Comparison of ENCODE assay signal across 21 mouse cellular contexts in genomic region chr7:138489471-138489870, GRCm38 (mm10).
"Had no signal": no experiment of that assay in that cellular context is flagged by ENCODE, and none has a peak within 500 bp of the region (broad histone marks: within the 10 kb centered on the region; RNA-seq: fewer than 3 reads in every experiment).

No protein-coding gene starts in this region.

- DNase-seq: heart, postnatal 10 days; heart, postnatal 14 days; heart, postnatal 36 days; heart, postnatal 4 days; kidney, adult 11 months; kidney, adult 18-20 months; kidney, adult 2 months; kidney, adult 8-10 months; kidney, adult 9 months; kidney, postnatal 10 days; kidney, postnatal 14 days; kidney, postnatal 25 days; kidney, postnatal 36 days; kidney, postnatal 4 days; layer of hippocampus, adult 9-11 months; layer of hippocampus, postnatal 36 days had no signal

- ATAC-seq: hindbrain, embryonic 16.5 days; hindbrain, postnatal 0 days; intestine, embryonic 15.5 days; intestine, embryonic 16.5 days; intestine, postnatal 0 days had no signal
